28 mouse cellular contexts compared by ENCODE assay signal in the genomic region with DNA sequence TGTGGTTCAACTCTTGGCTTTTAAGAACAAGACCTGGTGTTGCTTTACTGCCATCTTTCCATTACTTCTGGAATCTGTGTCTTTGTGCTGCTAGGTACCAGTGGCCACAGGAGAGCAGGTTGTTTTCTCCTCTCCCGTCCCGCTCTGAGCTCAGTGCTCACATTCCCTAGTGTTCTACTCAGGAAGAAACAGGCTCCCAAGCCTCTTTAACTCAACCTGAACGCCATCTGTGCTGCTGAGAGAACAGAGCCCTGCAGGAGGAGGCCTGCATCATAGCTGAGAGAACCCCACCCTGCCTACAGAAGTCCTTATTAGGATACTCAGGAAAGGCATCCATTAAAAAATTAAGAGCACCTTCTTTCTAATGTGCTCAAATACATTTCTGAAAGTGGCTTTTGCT.
A peak's percentile ranks its signal among the peaks of the same experiment; 100 is the strongest.
DNase-seq lines count a peak whose midpoint lies in the region; ATAC-seq and TF ChIP-seq lines count a peak whose summit lies in the region.
"Had no signal": no experiment of that assay in that cellular context is flagged by ENCODE, and none has a peak within 500 bp of the region (broad histone marks: within the 10 kb centered on the region; RNA-seq: fewer than 3 reads in every experiment).

No protein-coding gene starts in this region.

- no peak overlapping the region for H3K9ac ChIP-seq in stomach, postnatal 0 days (ENCODE audit: low read length)
- H3K9ac ChIP-seq: embryonic facial prominence, embryonic 12.5 days; embryonic facial prominence, embryonic 15.5 days; forebrain, postnatal 0 days; heart, embryonic 12.5 days; heart, embryonic 15.5 days; hindbrain, embryonic 13.5 days; intestine, embryonic 15.5 days had no signal

- no peak overlapping the region for H3K4me2 ChIP-seq in stomach, postnatal 0 days (replicated peaks; ENCODE audit: low read depth)
- H3K4me2 ChIP-seq: embryonic facial prominence, embryonic 12.5 days; embryonic facial prominence, embryonic 15.5 days; heart, embryonic 12.5 days; heart, embryonic 15.5 days; hindbrain, embryonic 13.5 days; intestine, embryonic 15.5 days had no signal

- no peak overlapping the region for H3K27ac ChIP-seq in stomach, postnatal 0 days (replicated peaks)
- H3K27ac ChIP-seq: embryonic facial prominence, embryonic 12.5 days; embryonic facial prominence, embryonic 15.5 days; heart, embryonic 15.5 days; hindbrain, embryonic 10.5 days; hindbrain, embryonic 13.5 days; intestine, embryonic 15.5 days had no signal

- H3K9me3 ChIP-seq in stomach, postnatal 0 days (ENCODE audit: control insufficient read depth, low read length), result no peaks in the 10 kb centered on the region
- H3K9me3 ChIP-seq: embryonic facial prominence, embryonic 12.5 days; embryonic facial prominence, embryonic 15.5 days; heart, embryonic 12.5 days; heart, embryonic 15.5 days; hindbrain, embryonic 10.5 days; hindbrain, embryonic 13.5 days; intestine, embryonic 15.5 days had no signal

- no peaks in the 10 kb centered on the region for H3K27me3 ChIP-seq in stomach, postnatal 0 days (ENCODE audit: control insufficient read depth, insufficient read depth, low read length)
- H3K27me3 ChIP-seq: embryonic facial prominence, embryonic 12.5 days; embryonic facial prominence, embryonic 15.5 days; heart, embryonic 12.5 days; heart, embryonic 15.5 days; hindbrain, embryonic 13.5 days; intestine, embryonic 15.5 days had no signal

- DNase-seq in frontal cortex, postnatal 10 days (ENCODE audit: low spot score in 2 of 2), result no peak
- DNase-seq in cerebellum, adult 18-20 months, result peak; percentile 34 to 60
- peak; percentile 50 for DNase-seq in cerebellum, adult 9-10 months
- DNase-seq in cerebellum, postnatal 36 days, result peak; percentile 24 to 28
- no peak for DNase-seq in stomach, postnatal 0 days (ENCODE audit: low spot score)
- no peak for DNase-seq in urinary bladder, adult 18-20 months (ENCODE audit: low spot score in 2 of 2)
- DNase-seq in testis, postnatal 10 days (ENCODE audit: low spot score), result no peak
- DNase-seq: adrenal gland, adult 8-10 months; adrenal gland, postnatal 25 days; forebrain, postnatal 0 days; gastrocnemius, postnatal 10 days; heart, adult 11 months; heart, postnatal 10 days; heart, postnatal 36 days; kidney, adult 11 months; kidney, adult 8-10 months had no signal

- ATAC-seq in frontal cortex, adult (ENCODE audit: low TSS enrichment), result peak; percentile 82
- no peak for ATAC-seq in stomach, postnatal 0 days (ENCODE audit: low FRiP score, low TSS enrichment)
- ATAC-seq: activated CD4-positive, CD25-positive, alpha-beta regulatory T cell, adult 4 months; CD4-positive, CD25-positive, alpha-beta regulatory T cell, adult 4 months; forebrain, embryonic 14.5 days; forebrain, postnatal 0 days; hindbrain, embryonic 16.5 days; intestine, embryonic 15.5 days had no signal

- no peak overlapping the region for H3K4me3 ChIP-seq in stomach, postnatal 0 days (ENCODE audit: low read depth, low read length)
- H3K4me3 ChIP-seq: embryonic facial prominence, embryonic 12.5 days; embryonic facial prominence, embryonic 15.5 days; heart, embryonic 12.5 days; heart, embryonic 15.5 days; hindbrain, embryonic 10.5 days; hindbrain, embryonic 13.5 days; intestine, embryonic 15.5 days had no signal

- no peaks in the 10 kb centered on the region for H3K36me3 ChIP-seq in stomach, postnatal 0 days (ENCODE audit: control insufficient read depth, insufficient read depth, low read length)
- H3K36me3 ChIP-seq: embryonic facial prominence, embryonic 12.5 days; embryonic facial prominence, embryonic 15.5 days; heart, embryonic 12.5 days; heart, embryonic 15.5 days; hindbrain, embryonic 10.5 days; hindbrain, embryonic 13.5 days; intestine, embryonic 15.5 days had no signal

- WGBS in stomach, postnatal 0 days, result 78% methylated on average over 3 of the region's 3 CpGs

- TF ChIP-seq CTCF in stomach, postnatal 0 days (IDR thresholded peaks at IDR 0.05; ENCODE audit: low read depth), result no peak

- no peaks in the 10 kb centered on the region for H3K4me1 ChIP-seq in stomach, postnatal 0 days (replicated peaks; ENCODE audit: control insufficient read depth, insufficient read depth)
- H3K4me1 ChIP-seq: embryonic facial prominence, embryonic 12.5 days; embryonic facial prominence, embryonic 15.5 days; heart, embryonic 12.5 days; heart, embryonic 15.5 days; hindbrain, embryonic 10.5 days; hindbrain, embryonic 13.5 days; intestine, embryonic 15.5 days had no signal

- no peak for TF ChIP-seq EP300 in stomach, postnatal 0 days (optimal IDR thresholded peaks at IDR 0.05)

Comparison
In these comparisons a context has a peak if more than half of its experiments do, and no peak if none do; other contexts are left out.
1. DNase-seq: peak in cerebellum, adult 18-20 months (2 of 2), cerebellum, adult 9-10 months (single experiment) and cerebellum, postnatal 36 days (2 of 2); none in frontal cortex, postnatal 10 days (0 of 2), stomach, postnatal 0 days (single experiment), urinary bladder, adult 18-20 months (0 of 2) and testis, postnatal 10 days (single experiment).